Mouse (Mus musculus) cortical plate, adult 2 months (tissue): ENCODE measurements at regions not wholly inside any gene's neighbourhood (a gene's known extent, or its start where the extent isn't known, plus 50 kb on each side); places are given as distances from the start of the nearest gene placed in this dataset.

ENCODE experiments used
- CTCF ChIP-seq: fragments of 200-500 bp; IDR thresholded peaks from 2 replicates; pipeline ENCODE4 v1.5.1; 2011; ENCODE audit warnings: mild to moderate bottlenecking, control low read depth, low read length; ENCODE audit not compliant: insufficient read depth; ENCODE audit errors: extremely low read depth
- POLR2A ChIP-seq: fragments of 200-500 bp; IDR thresholded peaks from 2 replicates; pipeline ENCODE4 v1.6.1; 2011; ENCODE audit warnings: mild to moderate bottlenecking, low read length, control low read depth; ENCODE audit not compliant: insufficient read depth; ENCODE audit errors: extremely low read depth

DNA sequence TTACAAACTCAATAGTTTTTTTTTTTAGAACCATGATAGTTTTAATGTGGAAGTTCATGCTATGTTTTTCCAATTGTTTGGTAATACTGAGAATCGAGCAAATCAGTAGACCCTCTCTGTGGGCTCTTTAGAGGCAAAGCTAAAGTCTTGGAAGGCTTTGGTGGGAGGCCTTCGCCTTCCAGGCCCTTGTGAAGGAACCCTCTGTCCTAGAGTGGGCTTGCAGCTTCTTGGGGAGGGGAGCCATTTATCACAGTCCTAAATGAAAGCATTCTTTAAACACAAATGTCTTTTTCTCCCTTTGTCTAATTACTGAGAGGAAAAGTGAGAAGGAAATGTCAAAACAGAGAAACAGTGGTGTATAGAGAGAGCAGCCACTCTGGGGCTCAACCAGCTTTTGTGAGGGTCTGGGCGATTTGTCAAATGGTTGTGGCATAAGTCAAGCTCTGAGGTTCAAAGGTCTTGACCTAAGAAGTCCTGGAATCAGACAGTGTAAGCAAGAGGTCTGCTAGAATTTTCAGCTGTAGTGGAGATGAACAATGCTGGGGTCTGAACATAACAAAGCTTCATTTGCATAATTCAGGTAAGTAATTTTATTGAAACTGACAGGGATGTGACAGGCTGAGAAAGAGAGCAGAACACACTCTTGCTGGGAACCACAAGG lies 736.6 kb upstream of the Nr2f1 start:
- no peak for TF ChIP-seq CTCF
- no peak for TF ChIP-seq POLR2A
